Mouse (Mus musculus): ENCODE measurements around the gene Cd47.
"Not testable (repeated sequence)": the region's sequence is repeated elsewhere in the genome, so short reads cannot be mapped to it uniquely, and the experiment has no call there.

Cd47 gene

DNA sequence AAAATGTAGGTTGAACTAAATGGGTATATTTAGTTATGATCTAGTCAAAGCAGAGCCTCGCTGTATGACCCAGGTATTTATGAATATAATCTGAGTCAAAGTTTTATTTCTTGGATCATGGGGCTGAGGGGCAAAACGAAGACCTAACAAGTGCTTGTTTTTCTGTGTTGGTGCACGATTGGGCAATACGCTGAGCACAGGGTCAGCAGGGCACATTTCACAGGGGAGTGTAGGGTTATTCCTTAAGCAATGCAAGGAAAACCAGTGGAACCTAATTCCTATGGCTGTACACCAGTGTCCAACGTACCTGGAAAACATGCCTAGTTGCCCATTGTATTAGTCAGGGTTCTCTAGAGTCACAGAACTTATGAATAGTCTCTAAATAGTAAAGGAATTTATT is 12.6 kb upstream of the Cd47 start:
- DNase-seq (ENCODE audit: inconsistent ontology term): no peak

GRCm38 (mm10) chr16:49790575-49791465 is 9.5 kb upstream of the Cd47 start:
- no peak for DNase-seq (ENCODE audit: inconsistent ontology term)

DNA sequence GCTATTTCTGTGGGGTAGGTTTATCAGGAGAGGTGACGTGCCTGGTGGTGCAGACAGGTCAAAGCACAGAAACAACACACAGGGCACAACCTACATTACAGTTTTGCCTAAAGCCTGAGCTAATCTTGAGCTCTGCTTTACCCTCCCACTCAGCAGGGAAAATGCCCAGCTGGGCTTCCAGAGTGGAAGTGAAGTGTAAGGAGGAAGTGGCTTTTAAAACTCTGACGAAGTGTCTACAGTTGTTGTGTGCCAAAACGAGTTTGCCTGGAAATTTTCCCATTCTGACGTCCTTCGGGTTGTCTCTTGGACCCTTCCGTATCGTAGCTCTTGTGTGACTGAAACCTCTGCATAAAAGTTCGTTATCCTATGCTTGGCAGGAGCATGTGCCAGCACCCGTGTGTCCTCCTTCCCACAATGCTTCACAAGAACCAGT is 7.9 kb upstream of the Cd47 start:
- no peak for DNase-seq (ENCODE audit: inconsistent ontology term)

GRCm38 (mm10) chr16:49793596-49793995 is 6.7 kb upstream of the Cd47 start:
- no peak for DNase-seq (ENCODE audit: inconsistent ontology term)

GRCm38 (mm10) chr16:49796271-49796670 is 4.1 kb upstream of the Cd47 start:
- DNase-seq (ENCODE audit: inconsistent ontology term): no peak

DNA sequence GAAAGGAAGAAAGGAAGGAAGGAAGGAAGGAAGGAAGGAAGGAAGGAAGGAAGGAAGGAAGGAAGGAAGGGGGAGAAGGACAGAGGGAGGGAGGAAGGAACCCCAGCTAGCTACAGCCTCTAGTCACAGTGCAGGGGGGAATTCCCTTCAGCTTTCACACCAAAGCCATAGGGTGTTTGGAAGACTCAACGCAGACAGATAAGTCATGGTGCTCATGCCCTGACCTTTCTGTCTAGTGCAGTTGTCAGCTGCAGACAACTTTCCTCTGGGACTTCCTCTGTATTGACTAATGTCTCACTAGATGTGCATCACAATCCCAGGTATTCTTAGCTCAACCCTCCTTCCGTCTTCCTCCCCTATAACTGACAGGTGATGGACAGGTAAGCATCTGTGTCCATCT is 3.4 kb upstream of the Cd47 start:
- DNase-seq (ENCODE audit: inconsistent ontology term): no peak

- no peak for DNase-seq (ENCODE audit: inconsistent ontology term)
Observed at GRCm38 (mm10) chr16:49798790-49799189, 1.5 kb upstream of the Cd47 start.

DNA sequence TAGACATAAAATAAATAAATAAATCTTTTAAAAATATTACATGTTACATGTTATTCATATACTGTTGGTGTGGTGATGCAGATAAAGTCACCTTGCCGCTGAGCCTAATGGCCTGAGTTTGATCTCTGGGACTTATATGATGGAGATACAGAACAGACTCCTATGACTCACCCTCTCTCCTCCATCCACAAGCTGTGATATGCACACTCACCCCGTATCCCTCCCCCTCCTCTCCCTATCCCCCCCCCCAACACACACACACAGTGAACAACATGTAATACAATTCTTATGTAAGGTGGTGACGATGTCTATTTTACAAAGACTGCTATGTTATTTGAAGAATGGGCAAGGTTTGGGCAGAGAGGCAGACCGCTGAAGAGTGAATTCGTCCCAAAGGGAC is 663 bp downstream of the Cd47 start:
- DNase-seq (ENCODE audit: inconsistent ontology term): no peak

GRCm38 (mm10) chr16:49801399-49801798 is 1.1 kb downstream of the Cd47 start:
- DNase-seq (ENCODE audit: inconsistent ontology term): no peak

DNA sequence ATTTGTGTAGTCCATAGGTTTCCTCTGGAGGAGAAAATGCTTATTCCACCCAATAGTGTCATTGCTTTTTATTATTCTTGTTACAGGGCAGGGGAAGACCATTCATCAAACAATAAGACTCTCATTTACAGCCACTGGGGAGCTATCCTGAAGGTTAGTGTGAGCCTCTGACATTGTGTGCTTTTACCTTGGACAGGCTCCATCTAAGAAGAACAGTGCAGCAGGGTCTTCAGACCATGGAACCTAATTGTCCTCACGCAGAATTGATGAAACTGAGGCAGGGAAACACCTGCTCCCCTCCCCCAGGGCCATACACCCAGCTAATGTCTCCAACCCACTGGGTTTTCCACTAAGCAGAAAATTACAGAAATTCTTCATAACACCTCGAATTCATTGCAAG is 2.7 kb downstream of the Cd47 start:
- DNase-seq (ENCODE audit: inconsistent ontology term): no peak

DNA sequence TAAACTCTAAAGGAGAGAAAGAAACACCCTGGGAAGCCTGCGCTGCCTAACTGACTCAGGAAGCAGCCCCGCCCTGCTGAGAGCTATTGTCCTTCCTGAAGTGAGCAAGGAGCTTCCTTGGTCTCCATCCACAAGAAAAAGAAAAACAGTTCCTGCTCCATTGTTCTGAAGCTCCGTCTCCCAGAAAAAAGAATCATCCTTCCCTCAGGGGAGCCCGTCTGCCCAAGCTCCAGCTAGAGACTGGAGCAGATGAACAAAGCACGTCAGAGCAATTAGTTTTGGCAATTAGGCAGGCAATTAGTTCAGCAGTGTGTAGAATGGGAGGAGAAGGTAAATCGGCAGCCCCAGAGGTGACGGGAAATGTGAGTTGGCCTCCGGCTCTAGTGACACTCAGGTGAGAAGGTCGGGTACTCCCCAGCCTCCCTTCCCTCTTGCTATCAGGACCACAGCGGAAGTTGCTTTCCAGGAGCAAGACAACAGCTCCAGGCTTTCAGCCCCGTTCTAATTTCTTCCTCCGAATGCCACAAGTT is 3.7 kb downstream of the Cd47 start:
- peak; percentile 71 for DNase-seq (ENCODE audit: inconsistent ontology term)

DNA sequence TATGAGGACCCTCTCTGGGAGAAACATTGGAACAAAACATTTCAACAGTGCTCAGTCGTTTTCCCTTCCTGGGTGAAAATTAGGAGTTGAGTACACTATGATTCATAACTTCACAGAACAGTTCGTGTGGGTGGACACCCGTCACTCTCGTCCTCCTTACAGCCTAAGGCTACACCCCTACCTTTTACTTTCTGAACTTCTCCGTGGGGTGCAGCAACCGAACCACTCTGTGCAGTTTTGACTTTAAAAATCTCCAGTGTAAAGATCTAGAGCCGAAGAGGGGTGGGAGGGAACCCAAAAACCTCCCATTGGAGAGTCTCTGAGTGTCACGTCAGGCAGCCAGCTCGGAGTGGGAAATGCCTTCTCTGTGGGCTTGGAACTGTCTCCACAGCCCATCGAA is 6.6 kb downstream of the Cd47 start:
- DNase-seq (ENCODE audit: inconsistent ontology term): no peak

- DNase-seq (ENCODE audit: inconsistent ontology term): no peak
Observed at GRCm38 (mm10) chr16:49807419-49807841, 7.1 kb downstream of the Cd47 start.

GRCm38 (mm10) chr16:49807862-49808430 is 7.6 kb downstream of the Cd47 start:
- peak; percentile 9 for DNase-seq (ENCODE audit: inconsistent ontology term)

GRCm38 (mm10) chr16:49811897-49812296 is 11.6 kb downstream of the Cd47 start:
- no peak for DNase-seq (ENCODE audit: inconsistent ontology term)

- DNase-seq (ENCODE audit: inconsistent ontology term): no peak
Observed at GRCm38 (mm10) chr16:49812821-49813616, 12.7 kb downstream of the Cd47 start.

DNA sequence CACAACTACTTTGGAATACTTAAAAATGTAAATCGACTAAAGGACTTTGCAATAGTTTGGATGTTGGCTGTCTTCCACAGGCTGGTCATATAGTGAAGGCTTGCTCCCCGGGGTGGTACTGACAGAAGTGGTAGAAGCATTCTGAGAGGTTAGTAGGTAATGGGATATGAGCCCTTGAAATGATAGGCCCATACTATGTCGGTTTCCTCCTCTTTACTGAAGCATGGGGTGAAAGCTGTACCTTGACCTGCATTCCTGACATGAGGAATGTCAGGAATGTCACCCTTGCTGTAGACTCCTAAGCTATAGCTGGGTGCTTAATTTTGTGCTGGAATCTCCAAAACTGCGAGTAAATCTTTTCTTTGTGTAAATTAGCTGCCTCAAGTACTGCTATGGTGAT is 14.1 kb downstream of the Cd47 start:
- DNase-seq (ENCODE audit: inconsistent ontology term): no peak

DNA sequence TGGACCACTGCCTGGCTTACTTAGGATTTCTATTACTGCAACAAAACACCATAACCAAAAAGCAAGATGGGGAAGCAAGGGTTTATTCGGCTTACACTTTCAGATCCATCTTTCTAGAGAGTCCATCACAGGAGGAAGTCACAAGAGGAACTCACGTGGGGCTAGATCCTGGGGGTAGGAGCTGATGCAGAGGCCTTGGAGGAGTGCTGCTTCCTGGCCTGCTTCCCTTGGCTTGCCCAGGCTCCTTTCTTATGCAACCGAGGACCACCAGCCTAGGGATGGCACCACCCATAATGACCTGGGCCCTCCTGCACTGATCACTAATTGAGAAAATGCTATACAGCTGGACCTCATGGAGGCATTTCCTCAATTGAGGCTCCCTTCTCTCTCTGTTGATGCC is 16.6 kb downstream of the Cd47 start:
- DNase-seq (ENCODE audit: inconsistent ontology term): no peak

DNA sequence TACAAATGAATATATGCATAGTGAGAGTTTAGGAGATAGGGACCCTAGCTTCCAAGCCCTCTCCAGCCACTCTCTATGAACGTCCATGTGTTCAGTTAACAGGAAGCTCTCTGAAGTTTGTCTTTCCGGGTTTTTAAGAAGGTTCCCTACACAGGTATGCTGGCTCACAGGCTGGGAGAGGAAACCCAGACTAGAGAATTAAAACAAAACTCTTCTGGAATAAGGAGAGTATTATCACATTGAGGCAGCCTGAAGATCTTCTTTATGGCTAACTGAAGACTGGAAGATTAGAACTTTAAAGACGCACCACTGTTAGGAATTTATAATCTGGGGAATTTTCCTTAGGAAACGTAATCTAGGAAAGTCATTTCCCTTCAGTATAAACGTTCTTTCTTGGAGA is 17.8 kb downstream of the Cd47 start:
- no peak for DNase-seq (ENCODE audit: inconsistent ontology term)

DNA sequence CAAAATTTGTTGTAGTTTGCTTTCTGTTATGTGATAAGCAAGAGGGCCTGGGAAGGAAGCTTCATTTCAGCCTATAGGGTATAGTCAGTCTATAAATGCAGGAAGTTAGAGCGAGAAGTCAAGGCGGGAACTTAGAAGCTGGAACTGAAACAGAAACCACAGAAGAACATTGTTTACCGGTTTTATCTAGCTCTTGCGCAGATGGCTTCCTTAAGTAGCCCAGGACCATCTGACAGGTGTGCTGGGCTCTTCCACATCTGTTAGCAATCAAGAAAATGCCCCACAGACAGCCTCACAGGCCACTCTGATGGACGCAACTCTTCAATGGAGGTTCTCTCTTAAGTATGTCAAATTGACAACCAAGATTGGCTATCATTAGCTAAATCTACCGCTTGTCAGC is 18.3 kb downstream of the Cd47 start:
- no peak for DNase-seq (ENCODE audit: inconsistent ontology term)

GRCm38 (mm10) chr16:49819494-49819893 is 19.2 kb downstream of the Cd47 start:
- no peak for DNase-seq (ENCODE audit: inconsistent ontology term)

DNA sequence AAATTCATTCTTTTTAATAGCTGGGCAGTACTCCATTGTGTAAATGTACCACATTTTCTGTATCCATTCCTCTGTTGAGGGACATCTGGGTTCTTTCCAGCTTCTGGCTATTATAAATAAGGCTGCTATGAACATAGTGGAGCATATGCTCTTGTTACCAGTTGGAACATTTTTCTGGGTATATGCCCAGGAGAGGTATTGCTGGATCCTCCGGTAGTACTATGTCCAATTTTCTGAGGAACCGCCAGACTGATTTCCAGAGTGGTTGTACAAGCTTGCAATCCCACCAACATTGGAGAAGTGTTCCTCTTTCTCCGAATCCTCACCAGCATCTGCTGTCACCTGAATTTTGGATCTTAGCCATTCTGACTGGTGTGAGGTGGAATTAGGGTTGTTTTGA is 30.6 kb downstream of the Cd47 start:
- not testable (repeated sequence) for DNase-seq (ENCODE audit: inconsistent ontology term)

Measured in Muller cell, postnatal 12 days (primary cell).